8 mouse cellular contexts compared by ENCODE assay signal in the genomic region with DNA sequence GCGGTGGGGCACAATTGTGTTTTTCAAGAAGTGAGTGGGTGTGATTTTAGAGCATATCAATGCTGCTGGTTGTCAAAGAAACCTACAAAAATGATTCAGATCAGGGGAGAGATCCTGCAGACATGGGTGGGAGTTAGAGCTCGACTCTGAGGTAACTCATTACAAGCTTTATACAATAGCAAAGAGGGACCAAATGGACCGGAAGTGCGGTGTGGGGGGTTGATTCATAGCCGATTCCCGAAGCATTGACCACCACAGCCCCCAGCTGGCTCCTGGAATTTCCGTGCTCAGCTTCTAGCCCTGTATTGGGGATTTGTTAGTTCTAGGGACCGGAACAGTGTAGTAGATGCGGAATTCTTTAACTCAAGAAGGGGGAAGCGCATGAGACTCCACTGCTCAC. TPM values are rescaled to one million over a fixed set of nuclear protein-coding genes. Genes with fewer than 3 reads are reported as not detected.
DNase-seq lines count a peak whose midpoint lies in the region; ATAC-seq and TF ChIP-seq lines count a peak whose summit lies in the region.

No protein-coding gene starts in this region.

- DNase-seq in left cerebral cortex, adult 2 months (ENCODE audit: extremely low spot score in 1 of 2, low spot score in 2 of 2): no peak
- DNase-seq in left cerebral cortex, postnatal 4 days: no peak
- DNase-seq in ovary, postnatal 14 days (ENCODE audit: low spot score): no peak
- no peak for DNase-seq in frontal cortex, postnatal 25 days (ENCODE audit: low spot score in 2 of 2)
- no peak for DNase-seq in thymus, postnatal 25 days

- peaks cover 46% of the 10 kb centered on the region for H3K4me1 ChIP-seq in embryonic facial prominence, embryonic 13.5 days
- peaks cover 56% of the 10 kb centered on the region for H3K4me1 ChIP-seq in hindbrain, embryonic 13.5 days (replicated peaks)
- H3K4me1 ChIP-seq in midbrain, embryonic 15.5 days: peaks cover 58% of the 10 kb centered on the region

- WGBS in embryonic facial prominence, embryonic 13.5 days: 71% methylated on average over 10 of the region's 10 CpGs
- 68% methylated on average over 10 of the region's 10 CpGs for WGBS in hindbrain, embryonic 13.5 days
- 77% methylated on average over 10 of the region's 10 CpGs for WGBS in midbrain, embryonic 15.5 days

- peak overlapping the region; percentile 81 for H3K4me2 ChIP-seq in embryonic facial prominence, embryonic 13.5 days
- peak overlapping the region; percentile 50 for H3K4me2 ChIP-seq in hindbrain, embryonic 13.5 days
- H3K4me2 ChIP-seq in midbrain, embryonic 15.5 days: peak overlapping the region; percentile 47

- TF ChIP-seq CTCF in left cerebral cortex, adult 2 months (IDR thresholded peaks at IDR 0.05): no peak

- no peak overlapping the region for H3K4me3 ChIP-seq in left cerebral cortex, adult 2 months
- peak overlapping the region; percentile 99 for H3K4me3 ChIP-seq in embryonic facial prominence, embryonic 13.5 days
- H3K4me3 ChIP-seq in hindbrain, embryonic 13.5 days: peak overlapping the region; percentile 99
- peak overlapping the region; percentile 91 for H3K4me3 ChIP-seq in midbrain, embryonic 15.5 days

- ATAC-seq in embryonic facial prominence, embryonic 13.5 days (ENCODE audit: insufficient number of reproducible peaks, insufficient read depth, low FRiP score, low TSS enrichment, low read depth): no peak
- no peak for ATAC-seq in hindbrain, embryonic 13.5 days (ENCODE audit: low FRiP score)
- ATAC-seq in midbrain, embryonic 15.5 days (replicated peaks): no peak

- no peaks in the 10 kb centered on the region for H3K27me3 ChIP-seq in embryonic facial prominence, embryonic 13.5 days
- no peaks in the 10 kb centered on the region for H3K27me3 ChIP-seq in hindbrain, embryonic 13.5 days
- H3K27me3 ChIP-seq in midbrain, embryonic 15.5 days (replicated peaks): no peaks in the 10 kb centered on the region

- H3K9ac ChIP-seq in embryonic facial prominence, embryonic 13.5 days: 0 out of 2 replicates have a peak overlapping the region, but pooled peaks have one; percentile 11
- 0 out of 2 replicates have a peak overlapping the region, but pooled peaks have one; percentile 10 for H3K9ac ChIP-seq in hindbrain, embryonic 13.5 days
- peak overlapping the region; percentile 2; the same call in 1 of the 2 replicates for H3K9ac ChIP-seq in midbrain, embryonic 15.5 days

- peak overlapping the region; percentile 100 for H3K27ac ChIP-seq in left cerebral cortex, adult 2 months
- peak overlapping the region; percentile 96 for H3K27ac ChIP-seq in embryonic facial prominence, embryonic 13.5 days
- peak overlapping the region; percentile 82 for H3K27ac ChIP-seq in hindbrain, embryonic 13.5 days
- peak overlapping the region; percentile 98 for H3K27ac ChIP-seq in midbrain, embryonic 15.5 days

- intact Hi-C loops in left cerebral cortex, adult 2 months (cut with DNase I): loop anchor here (2.0 kb wide), 2 partner anchors 97 to 143 kb away; partner anchors contain the start of gene Ppp2ca
- intact Hi-C loops in left cerebral cortex, postnatal 4 days (cut with DNase I): no loop called here

- no peaks in the 10 kb centered on the region for H3K9me3 ChIP-seq in embryonic facial prominence, embryonic 13.5 days
- H3K9me3 ChIP-seq in hindbrain, embryonic 13.5 days: no peaks in the 10 kb centered on the region
- H3K9me3 ChIP-seq in midbrain, embryonic 15.5 days: no peaks in the 10 kb centered on the region

- peaks cover 18% of the 10 kb centered on the region for H3K36me3 ChIP-seq in embryonic facial prominence, embryonic 13.5 days
- peaks cover 15% of the 10 kb centered on the region for H3K36me3 ChIP-seq in hindbrain, embryonic 13.5 days
- peaks cover 11% of the 10 kb centered on the region; the same call in 1 of the 2 replicates for H3K36me3 ChIP-seq in midbrain, embryonic 15.5 days (replicated peaks)

RNA-seq across cellular contexts. Expression of gene Ube2b, which starts 0.8 kb away (rescaled TPM):
- 100 to 1,000 TPM; 187 to 196 TPM for total RNA-seq in left cerebral cortex, adult 2 months (2021)
- 100 to 1,000 TPM; 122 to 133 TPM for total RNA-seq in left cerebral cortex, postnatal 4 days (2021)
- 233 and 245 TPM in 2 replicates for polyA plus RNA-seq in embryonic facial prominence, embryonic 13.5 days (2015; fragmentation: Nextera tagmentation; extraction: Ambion mirVana)
- polyA plus RNA-seq in hindbrain, embryonic 13.5 days (2015; fragmentation: Nextera tagmentation; extraction: Ambion mirVana): 256 and 270 TPM in 2 replicates
- 223 and 231 TPM in 2 replicates for polyA plus RNA-seq in midbrain, embryonic 15.5 days (2015; fragmentation: Nextera tagmentation; extraction: Ambion mirVana)

RNA-seq across cellular contexts. Expression of gene Cdkl3, which starts 2.7 kb away (rescaled TPM):
- 10 to 100 TPM; 14.6 to 15.9 TPM for total RNA-seq in left cerebral cortex, adult 2 months (2021)
- total RNA-seq in left cerebral cortex, postnatal 4 days (2021): 10 to 100 TPM; 32.4 to 32.6 TPM
- polyA plus RNA-seq in embryonic facial prominence, embryonic 13.5 days (2015; fragmentation: Nextera tagmentation; extraction: Ambion mirVana): 13.4 and 13.9 TPM in 2 replicates
- 25.1 and 29.1 TPM in 2 replicates for polyA plus RNA-seq in hindbrain, embryonic 13.5 days (2015; fragmentation: Nextera tagmentation; extraction: Ambion mirVana)
- 28.9 and 30.3 TPM in 2 replicates for polyA plus RNA-seq in midbrain, embryonic 15.5 days (2015; fragmentation: Nextera tagmentation; extraction: Ambion mirVana)

RNA-seq across cellular contexts. Expression of gene Cdkn2aipnl, which starts 33.9 kb away (rescaled TPM):
- 10 to 100 TPM; 34.2 to 37.6 TPM for total RNA-seq in left cerebral cortex, adult 2 months (2021)
- total RNA-seq in left cerebral cortex, postnatal 4 days (2021): 10 to 100 TPM; 52.8 to 53.3 TPM
- polyA plus RNA-seq in embryonic facial prominence, embryonic 13.5 days (2015; fragmentation: Nextera tagmentation; extraction: Ambion mirVana): 98.8 and 104 TPM in 2 replicates
- polyA plus RNA-seq in hindbrain, embryonic 13.5 days (2015; fragmentation: Nextera tagmentation; extraction: Ambion mirVana): 113 TPM in 2 replicates
- 120 and 121 TPM in 2 replicates for polyA plus RNA-seq in midbrain, embryonic 15.5 days (2015; fragmentation: Nextera tagmentation; extraction: Ambion mirVana)
